Mouse (Mus musculus): ENCODE measurements at regions not wholly inside any gene's neighbourhood (a gene's known extent, or its start where the extent isn't known, plus 50 kb on each side); places are given as distances from the start of the nearest gene placed in this dataset.

DNA sequence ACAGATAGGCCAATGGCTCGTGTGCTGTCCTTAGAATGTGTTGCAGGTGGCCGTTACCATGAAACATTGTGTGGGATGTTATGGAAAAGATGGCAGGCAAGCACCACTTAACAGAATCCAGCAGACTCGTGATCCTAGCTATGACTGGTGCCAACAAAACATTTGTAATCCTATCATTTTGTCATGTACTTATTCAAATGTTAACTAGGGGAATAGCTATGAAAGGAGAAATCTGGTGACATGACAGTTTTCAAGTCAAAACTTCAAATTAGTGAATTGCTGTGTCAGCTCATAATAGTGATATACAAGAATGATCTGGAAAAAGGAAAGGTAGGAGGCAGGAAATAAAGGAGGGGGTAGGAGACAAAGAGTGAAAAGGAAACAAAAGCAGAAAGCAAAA, 213.7 kb downstream of the Lurap1l start:
- TF ChIP-seq POLR2A (IDR thresholded peaks at IDR 0.05; ENCODE audit: low read depth, low read length): no peak
- TF ChIP-seq CTCF (IDR thresholded peaks at IDR 0.05; ENCODE audit: borderline replicate concordance, insufficient read depth, low read length): no peak
